Mouse (Mus musculus) lung, embryonic 16.5 days (tissue): ENCODE data around the gene Erich4. TPM values are rescaled to one million over a fixed set of nuclear protein-coding genes. Genes with fewer than 3 reads are reported as not detected.

ENCODE experiments used
- ATAC-seq: fragments of 200-750 bp; cut with Nextera tagmentation; 2 replicates; pipeline ENCODE4 v1.8.0; 2017; ENCODE audit warnings: low read depth, mild to moderate bottlenecking, moderate library complexity
- H3K27ac ChIP-seq: fragments of 300-500 bp; sonication (generic); 2 replicates; pipeline ENCODE4 v1.5.1; 2014; ENCODE audit warnings: mild to moderate bottlenecking, control low read depth, low read length
- H3K27me3 ChIP-seq: fragments of 300-500 bp; sonication (generic); 2 replicates; pipeline ENCODE4 v1.6.1; 2014; ENCODE audit warnings: low read depth, low read length, mixed read lengths; ENCODE audit not compliant: control insufficient read depth, insufficient read depth
- H3K36me3 ChIP-seq: fragments of 300-500 bp; sonication (generic); 2 replicates; pipeline ENCODE4 v1.6.1; 2014; ENCODE audit warnings: low read length; ENCODE audit not compliant: control insufficient read depth, insufficient read depth
- H3K4me1 ChIP-seq: fragments of 300-500 bp; sonication (generic); replicated peaks from 2 replicates; pipeline ENCODE4 v1.6.1; 2014; ENCODE audit warnings: low read length, mixed read lengths; ENCODE audit not compliant: control insufficient read depth, insufficient read depth
- H3K4me2 ChIP-seq: fragments of 300-500 bp; sonication (generic); 2 replicates; pipeline ENCODE4 v1.6.1; 2014; ENCODE audit warnings: low read depth, low read length, control low read depth
- H3K4me3 ChIP-seq: fragments of 300-500 bp; sonication (generic); 2 replicates; pipeline ENCODE4 v1.5.1; 2014; ENCODE audit warnings: mild to moderate bottlenecking, low read length, control low read depth
- H3K9ac ChIP-seq: fragments of 300-500 bp; sonication (generic); 2 replicates; pipeline ENCODE4 v1.6.1; 2014; ENCODE audit warnings: low read length, control low read depth
- H3K9me3 ChIP-seq: fragments of 300-500 bp; sonication (generic); 2 replicates; pipeline ENCODE4 v1.6.1; 2016; ENCODE audit warnings: low read length; ENCODE audit not compliant: control insufficient read depth
- whole genome bisulfite sequencing: fragments of 180-500 bp; shearing (Covaris S2); extraction: QIAGEN DNeasy Blood & Tissue Kit; methylation state at CpG from one replicate; pipeline ENCODE4 v1.1.7; 2014; 5-methylcytosine and 5-hydroxymethylcytosine counted together
- polyA plus RNA-seq: library from polyadenylated mRNA; unstranded; fragments of >200 nt; fragmentation: Nextera tagmentation; extraction: Ambion mirVana; gene quantifications from 2 replicates; pipeline ENCODE4 v1.2.1, GENCODE M21; 2015

The Erich4 gene
- polyA plus RNA-seq, result 0.23 TPM in 1 of 2 replicates, not detected in the other

DNA sequence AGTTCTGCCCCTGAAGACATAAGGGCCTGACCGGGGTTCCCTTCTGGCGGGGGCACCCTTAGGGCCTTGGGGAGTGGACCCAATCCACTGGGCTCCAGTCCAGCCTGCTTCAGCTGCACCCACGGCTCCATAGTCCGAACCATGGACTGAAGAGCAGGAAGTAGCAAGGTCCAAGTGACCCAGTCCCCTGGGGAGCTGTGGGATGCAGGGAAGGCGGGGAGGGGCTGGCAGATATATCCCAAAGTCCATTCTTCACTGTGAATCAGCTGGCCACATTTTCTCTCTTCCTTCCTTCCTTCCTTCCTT lies at the start of gene Erich4:
TSS of gene Erich4 (minus strand) at position 187 of the 306 bp plus-strand sequence.
- ATAC-seq, result no peak
- Histone ChIP-seq H3K36me3 (no peaks in the 10 kb centered on the region), H3K9me3 (no peaks in the 10 kb centered on the region), H3K9ac (no peak within 1 kb of the TSS), H3K27ac (no peak within 1 kb of the TSS), H3K27me3 (no peaks in the 10 kb centered on the region; the same call in 1 of the 2 replicates), H3K4me1 (no peaks in the 10 kb centered on the region; the same call in 1 of the 2 replicates), H3K4me3 (no peak within 1 kb of the TSS), H3K4me2 (no peak within 1 kb of the TSS)
- WGBS, result 72% methylated on average over 5 of the region's 5 CpGs

DNA sequence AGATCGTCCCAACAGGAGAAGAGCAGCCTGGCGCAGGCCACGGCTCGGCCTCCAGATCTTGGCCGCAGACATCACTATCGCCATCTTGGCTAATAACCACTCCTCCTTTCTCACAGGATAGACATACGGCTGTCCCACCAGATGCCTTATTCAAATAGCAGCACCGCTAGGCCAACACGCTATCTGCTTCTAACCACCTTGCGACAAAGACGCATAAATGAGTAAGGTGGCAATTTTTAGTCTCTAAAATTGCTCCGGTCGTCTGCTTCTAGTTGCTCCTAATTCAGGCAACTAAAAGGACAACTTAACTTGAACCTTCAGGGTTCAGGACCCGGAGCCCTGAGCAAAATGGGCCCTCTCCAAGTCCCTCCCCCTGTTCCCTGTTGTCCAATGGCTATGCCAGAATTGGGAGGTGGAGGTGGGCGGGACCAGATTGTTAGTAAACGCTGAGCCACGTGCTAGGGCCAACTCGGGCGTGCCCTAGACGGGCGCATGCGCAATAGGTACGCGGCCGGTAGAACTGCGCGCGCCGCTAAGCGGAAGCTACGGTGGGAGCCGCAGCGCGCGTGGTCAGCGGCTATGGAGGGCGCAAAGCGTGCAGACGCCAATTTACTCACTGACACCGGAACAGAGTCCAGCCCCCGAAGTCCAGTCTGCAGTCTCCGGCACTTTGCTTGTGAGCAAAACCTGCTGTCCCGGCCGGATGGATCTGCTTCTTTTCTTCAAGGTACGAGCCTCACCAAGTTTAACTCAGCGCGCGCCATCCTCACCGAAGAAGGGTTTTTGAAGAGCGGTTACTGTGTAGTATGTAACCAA lies 43.2 kb upstream of the Erich4 start, which contains the start of the genes Bckdha and Exosc5:
TSS of gene Bckdha (minus strand) at position 325 of the 816 bp plus-strand sequence.
TSS of gene Exosc5 (plus strand) at position 508 of the 816 bp plus-strand sequence.
- H3K27ac ChIP-seq, result peak within 1 kb of the TSS; percentile 88
- no peaks in the 10 kb centered on the region for H3K9me3 ChIP-seq
- no peaks in the 10 kb centered on the region for H3K27me3 ChIP-seq
- H3K4me3 ChIP-seq, result peak within 1 kb of the TSS; percentile 81
- peak within 1 kb of the TSS; percentile 82 for H3K9ac ChIP-seq
- WGBS, result under 1% methylated on average over 50 of the region's 50 CpGs
- peak; percentile 99 for ATAC-seq
- 0 out of 2 replicates have a peak, but pooled peaks cover 3% of the 10 kb centered on the region for H3K36me3 ChIP-seq
- H3K4me1 ChIP-seq, result peaks cover 15% of the 10 kb centered on the region
- peak within 1 kb of the TSS; percentile 84 for H3K4me2 ChIP-seq

DNA sequence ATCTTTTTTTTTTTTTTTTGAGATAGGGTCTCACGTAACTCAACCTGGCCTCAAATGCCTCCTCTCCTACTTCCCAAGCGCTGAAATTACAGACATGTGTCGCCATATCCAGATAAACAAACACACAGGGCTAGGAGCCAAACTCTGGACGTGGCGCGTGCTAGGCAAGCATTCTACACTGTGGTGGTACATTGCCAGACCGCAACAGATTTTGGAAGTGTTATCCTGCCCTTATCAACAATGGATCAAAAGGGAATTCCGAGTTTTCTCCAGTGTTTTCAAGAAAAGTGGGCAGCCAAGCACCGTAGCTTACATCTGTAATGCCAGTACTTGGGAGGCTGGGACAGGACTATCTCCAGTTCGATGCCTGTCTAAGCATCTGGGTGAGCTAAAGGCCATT lies 42.1 kb upstream of the Erich4 start:
- no peaks in the 10 kb centered on the region for H3K9me3 ChIP-seq
- WGBS, result 25% methylated on average over 10 of the region's 10 CpGs
- H3K27ac ChIP-seq, result no peak overlapping the region
- H3K4me1 ChIP-seq, result peaks cover 15% of the 10 kb centered on the region
- ATAC-seq, result no peak
- no peaks in the 10 kb centered on the region for H3K36me3 ChIP-seq
- peak overlapping the region; percentile 82 for H3K9ac ChIP-seq
- peak overlapping the region; percentile 81 for H3K4me3 ChIP-seq
- H3K27me3 ChIP-seq, result no peaks in the 10 kb centered on the region
- peak overlapping the region; percentile 84 for H3K4me2 ChIP-seq

DNA sequence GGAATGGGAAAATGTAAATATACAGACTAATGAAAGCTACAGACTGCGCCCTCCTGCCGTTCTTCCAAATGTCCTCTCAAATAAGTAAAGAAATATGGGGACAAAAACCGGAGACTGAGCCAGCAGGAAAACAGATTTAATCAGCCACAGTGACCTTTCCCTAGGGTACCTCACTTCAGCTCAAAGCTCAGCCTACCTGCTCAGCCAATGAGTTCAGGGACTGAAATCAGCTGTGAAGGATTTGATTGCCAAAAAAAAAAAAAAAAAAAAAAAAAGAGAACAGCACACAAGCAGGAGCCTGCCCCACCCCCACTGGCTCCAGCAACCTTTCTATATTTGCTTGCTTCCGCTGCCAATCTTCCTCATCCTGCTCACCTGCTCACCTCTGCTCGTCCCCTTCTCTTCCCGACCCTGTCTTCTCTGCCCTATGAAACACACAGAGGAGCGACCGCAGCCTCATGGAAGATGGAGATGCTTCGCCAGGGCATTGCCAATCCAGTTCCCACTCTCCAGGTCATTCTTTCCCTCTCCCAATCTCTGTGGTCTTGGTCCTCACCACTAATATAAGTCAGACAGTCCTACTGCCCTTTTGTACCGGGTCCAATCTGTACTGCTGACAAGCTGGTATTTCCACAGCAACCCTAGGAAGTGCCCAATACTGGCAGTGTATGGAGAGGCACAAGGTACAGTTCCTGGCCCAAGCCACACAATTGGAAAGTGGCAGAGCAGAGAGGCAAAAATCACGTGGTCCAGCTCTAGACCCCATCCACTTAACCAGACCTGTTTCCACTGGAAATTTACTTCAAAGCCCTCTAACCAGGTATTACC lies 40.1 kb upstream of the Erich4 start:
- H3K27ac ChIP-seq, result no peak overlapping the region
- H3K9ac ChIP-seq, result no peak overlapping the region
- no peak overlapping the region for H3K4me3 ChIP-seq
- no peaks in the 10 kb centered on the region for H3K27me3 ChIP-seq
- no peak for ATAC-seq
- H3K4me2 ChIP-seq, result no peak overlapping the region
- H3K9me3 ChIP-seq, result no peaks in the 10 kb centered on the region
- H3K4me1 ChIP-seq, result peaks cover 15% of the 10 kb centered on the region
- 68% methylated on average over 11 of the region's 11 CpGs for WGBS
- H3K36me3 ChIP-seq, result no peaks in the 10 kb centered on the region

DNA sequence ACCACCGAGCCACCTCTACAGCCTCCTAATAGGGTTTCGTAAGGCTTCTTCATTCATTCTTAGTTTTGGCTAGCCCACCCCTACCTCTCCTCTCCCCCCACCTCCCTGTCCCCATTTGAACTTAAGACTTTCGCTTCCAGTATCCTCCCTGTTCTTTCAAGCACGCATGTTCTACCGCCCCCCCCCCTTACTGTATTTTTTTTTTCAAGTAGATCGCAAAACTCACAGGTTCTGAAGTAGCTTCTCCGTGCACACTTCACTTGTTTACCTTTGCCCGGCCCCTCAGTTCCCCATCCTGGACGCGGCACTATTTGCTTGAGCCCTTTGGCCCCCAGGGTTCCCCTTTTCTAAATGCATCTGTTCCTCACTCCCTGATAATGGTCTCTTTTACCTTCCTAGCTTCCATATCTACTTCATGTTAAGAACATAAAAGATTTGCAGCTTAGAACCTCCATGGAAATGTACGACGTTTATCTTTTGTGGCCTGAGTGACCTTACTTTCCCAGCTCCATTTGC lies 36.6 kb upstream of the Erich4 start:
- 58% methylated on average over 12 of the region's 12 CpGs for WGBS
- ATAC-seq, result no peak
- Histone ChIP-seq H3K27ac (no peak overlapping the region), H3K4me3 (no peak overlapping the region), H3K4me2 (no peak overlapping the region), H3K9ac (no peak overlapping the region), H3K27me3 (no peaks in the 10 kb centered on the region), H3K36me3 (no peaks in the 10 kb centered on the region), H3K4me1 (peaks cover 4% of the 10 kb centered on the region), H3K9me3 (no peaks in the 10 kb centered on the region)

DNA sequence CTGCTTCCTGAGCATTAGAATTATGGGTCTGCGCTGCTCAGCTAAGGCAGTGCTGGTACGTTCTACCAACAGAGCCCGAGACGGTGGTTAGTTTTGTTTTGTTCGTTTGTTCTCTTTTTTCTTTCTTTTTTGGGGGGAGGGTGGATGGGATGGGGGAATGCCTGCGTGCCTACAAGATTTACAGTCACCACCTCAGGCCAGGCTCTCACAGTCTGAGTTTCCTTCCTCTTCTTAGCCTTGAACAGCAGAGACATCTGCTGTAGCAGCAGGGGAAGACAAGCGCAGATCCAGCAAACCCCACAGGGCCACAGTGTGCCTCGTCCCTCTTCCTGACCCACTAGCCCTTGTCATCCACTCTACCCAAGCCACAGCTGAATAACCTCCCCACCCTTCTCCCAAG lies 35.6 kb upstream of the Erich4 start:
- Histone ChIP-seq H3K9ac (no peak overlapping the region), H3K4me2 (no peak overlapping the region), H3K27me3 (no peaks in the 10 kb centered on the region), H3K9me3 (no peaks in the 10 kb centered on the region), H3K4me3 (no peak overlapping the region), H3K4me1 (no peaks in the 10 kb centered on the region), H3K27ac (no peak overlapping the region), H3K36me3 (no peaks in the 10 kb centered on the region)
- ATAC-seq, result no peak
- 85% methylated on average over 8 of the region's 8 CpGs for WGBS

DNA sequence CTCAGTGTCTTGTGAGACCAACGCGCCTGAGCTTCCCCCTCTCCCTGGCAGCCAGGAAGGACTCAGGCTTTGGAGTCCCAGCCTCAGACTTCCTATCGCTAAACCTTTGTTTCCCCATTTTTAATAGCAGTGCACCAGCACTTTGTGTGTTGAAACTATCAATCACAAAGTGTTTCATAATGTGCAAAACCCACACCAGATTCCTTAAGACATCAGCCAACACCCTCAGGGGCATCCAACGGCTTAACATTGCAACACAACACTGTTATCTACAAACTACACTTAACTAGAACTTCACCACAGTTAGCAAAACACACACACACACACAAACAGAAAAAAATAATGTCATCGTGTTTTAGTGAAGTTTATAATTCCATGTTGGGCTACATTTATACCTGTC lies 34.1 kb upstream of the Erich4 start:
- ATAC-seq, result no peak
- H3K36me3 ChIP-seq, result no peaks in the 10 kb centered on the region
- no peaks in the 10 kb centered on the region for H3K27me3 ChIP-seq
- no peak overlapping the region for H3K4me2 ChIP-seq
- no peak overlapping the region for H3K9ac ChIP-seq
- H3K4me3 ChIP-seq, result no peak overlapping the region
- H3K4me1 ChIP-seq, result no peaks in the 10 kb centered on the region
- 67% methylated on average over 5 of the region's 5 CpGs for WGBS
- H3K9me3 ChIP-seq, result no peaks in the 10 kb centered on the region
- no peak overlapping the region for H3K27ac ChIP-seq

DNA sequence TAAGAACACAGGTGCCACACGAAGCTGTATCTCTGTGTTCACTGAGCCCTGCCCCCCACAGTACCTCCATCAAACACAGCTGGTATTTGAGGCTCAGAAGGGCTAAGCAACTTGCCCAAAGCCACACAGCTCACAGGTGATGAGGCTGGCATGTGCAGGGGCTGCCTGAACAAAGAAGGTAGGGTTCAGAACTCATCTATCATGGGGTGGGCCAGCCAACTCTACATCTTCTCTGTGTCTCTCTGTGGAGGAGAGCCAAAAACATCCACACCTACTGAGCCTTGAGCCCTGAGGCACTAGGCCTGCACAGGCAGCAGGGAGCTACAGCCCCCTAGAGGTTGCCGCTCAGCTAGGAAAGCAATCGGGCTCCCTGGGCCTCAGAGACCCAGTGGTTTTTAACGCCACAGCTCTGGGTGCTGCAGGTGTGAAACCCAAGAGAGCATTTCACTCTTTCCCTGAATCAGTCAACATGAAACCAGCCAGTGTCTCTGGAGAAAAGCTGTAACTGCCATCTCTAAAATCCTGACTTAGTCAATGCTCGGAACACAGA lies 32.0 kb upstream of the Erich4 start:
- no peak overlapping the region for H3K4me3 ChIP-seq
- no peak for ATAC-seq
- H3K9ac ChIP-seq, result no peak overlapping the region
- no peaks in the 10 kb centered on the region for H3K4me1 ChIP-seq
- 48% methylated on average over 5 of the region's 5 CpGs for WGBS
- no peaks in the 10 kb centered on the region for H3K36me3 ChIP-seq
- H3K27me3 ChIP-seq, result no peaks in the 10 kb centered on the region
- H3K27ac ChIP-seq, result no peak overlapping the region
- no peaks in the 10 kb centered on the region for H3K9me3 ChIP-seq
- H3K4me2 ChIP-seq, result no peak overlapping the region

DNA sequence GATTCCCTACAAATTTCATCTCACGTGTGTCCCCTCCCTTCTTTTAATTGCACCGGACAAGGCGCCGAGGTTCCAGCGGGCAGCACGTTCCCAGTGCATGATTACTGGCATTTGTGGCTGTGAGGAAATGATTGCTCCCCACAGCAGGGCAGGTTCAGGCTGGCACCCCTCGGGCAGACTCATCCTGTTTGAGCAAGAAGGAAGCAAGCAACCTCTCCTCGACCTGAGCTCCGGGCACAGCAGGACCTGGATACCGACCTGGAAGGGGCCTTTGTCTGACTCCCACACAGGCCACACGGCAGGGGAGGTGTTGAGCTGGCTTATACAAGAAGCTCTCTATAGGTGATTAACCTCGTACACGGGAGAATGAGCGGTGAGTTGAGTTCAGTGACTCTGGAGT lies 29.4 kb upstream of the Erich4 start:
- Histone ChIP-seq H3K4me2 (no peak overlapping the region), H3K9me3 (no peaks in the 10 kb centered on the region), H3K27me3 (no peaks in the 10 kb centered on the region), H3K4me3 (no peak overlapping the region), H3K27ac (no peak overlapping the region), H3K4me1 (no peaks in the 10 kb centered on the region), H3K36me3 (no peaks in the 10 kb centered on the region; the same call in 1 of the 2 replicates), H3K9ac (no peak overlapping the region)
- no peak for ATAC-seq
- 65% methylated on average over 14 of the region's 14 CpGs for WGBS
